Mouse (Mus musculus) forebrain, embryonic 13.5 days (tissue): ENCODE measurements around the gene Olfr90. TPM values are rescaled to one million over a fixed set of nuclear protein-coding genes. Genes with fewer than 3 reads are reported as not detected.

ENCODE experiments used
- ATAC-seq: fragments of 200-750 bp; cut with Nextera tagmentation; 2 replicates; pipeline ENCODE4 v1.8.0; 2017
- H3K27ac ChIP-seq: fragments of 300-500 bp; sonication (generic); 2 replicates; pipeline ENCODE4 v1.5.1; 2015; ENCODE audit warnings: inconsistent platforms, mild to moderate bottlenecking, moderate library complexity
- H3K27me3 ChIP-seq: fragments of 300-500 bp; sonication (generic); 2 replicates; pipeline ENCODE4 v1.6.1; 2015; ENCODE audit warnings: mild to moderate bottlenecking, inconsistent platforms
- H3K36me3 ChIP-seq: fragments of 300-500 bp; sonication (generic); 2 replicates; pipeline ENCODE4 v1.6.1; 2015; ENCODE audit warnings: mild to moderate bottlenecking, inconsistent platforms; ENCODE audit not compliant: poor library complexity, severe bottlenecking
- H3K4me1 ChIP-seq: fragments of 300-500 bp; sonication (generic); 2 replicates; pipeline ENCODE4 v1.6.1; 2015; ENCODE audit warnings: inconsistent platforms
- H3K4me2 ChIP-seq: fragments of 300-500 bp; sonication (generic); 2 replicates; pipeline ENCODE4 v1.6.1; 2015; ENCODE audit warnings: inconsistent platforms, mild to moderate bottlenecking, moderate library complexity
- H3K4me3 ChIP-seq: fragments of 300-500 bp; sonication (generic); 2 replicates; pipeline ENCODE4 v1.5.1; 2015; ENCODE audit warnings: mild to moderate bottlenecking, inconsistent platforms
- H3K9ac ChIP-seq: fragments of 300-500 bp; sonication (generic); 2 replicates; pipeline ENCODE4 v1.6.1; 2015; ENCODE audit warnings: mild to moderate bottlenecking, inconsistent platforms
- H3K9me3 ChIP-seq: fragments of 300-500 bp; sonication (generic); replicated peaks from 2 replicates; pipeline ENCODE4 v1.6.1; 2016; ENCODE audit warnings: inconsistent platforms
- WGBS: fragments of 180-500 bp; shearing (Covaris S2); methylation state at CpG from one replicate; pipeline ENCODE4 v1.1.7; 2015; 5-methylcytosine and 5-hydroxymethylcytosine counted together
- polyA plus RNA-seq: library from polyadenylated mRNA; unstranded; fragments of >200 nt; fragmentation: Nextera tagmentation; extraction: Ambion mirVana; gene quantifications from 2 replicates; pipeline ENCODE4 v1.2.1, GENCODE M21; 2015

The Olfr90 gene
- polyA plus RNA-seq, 1 experiment from 2014 or later: 0.10 TPM

DNA sequence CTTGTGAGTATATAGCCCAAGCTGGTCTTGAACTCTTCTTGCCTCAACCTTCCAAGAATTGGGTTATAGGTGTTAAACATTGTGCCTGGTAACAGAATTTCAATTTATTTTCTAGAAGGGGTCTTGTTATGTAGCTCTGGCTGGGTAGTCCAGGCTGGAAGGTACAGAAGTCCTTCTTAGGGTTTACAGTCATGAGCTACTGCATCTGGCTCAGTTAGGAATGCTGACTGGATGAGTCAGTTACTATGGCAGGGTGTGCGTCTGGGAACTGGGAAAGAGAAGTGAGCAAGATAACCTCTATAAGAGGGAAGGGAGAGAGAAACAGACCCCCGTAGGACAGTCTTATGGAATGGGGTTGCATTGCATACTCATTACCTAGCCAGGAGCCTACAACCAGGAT lies 12.5 kb downstream of the Olfr90 start:
- Histone ChIP-seq H3K9ac (no peak overlapping the region), H3K9me3 (no peaks in the 10 kb centered on the region), H3K4me2 (no peak overlapping the region), H3K27me3 (no peaks in the 10 kb centered on the region), H3K4me1 (peaks cover 39% of the 10 kb centered on the region), H3K27ac (no peak overlapping the region), H3K4me3 (no peak overlapping the region), H3K36me3 (peaks cover 61% of the 10 kb centered on the region)
- no peak for ATAC-seq
- WGBS: 88% methylated on average over 2 of the region's 2 CpGs

DNA sequence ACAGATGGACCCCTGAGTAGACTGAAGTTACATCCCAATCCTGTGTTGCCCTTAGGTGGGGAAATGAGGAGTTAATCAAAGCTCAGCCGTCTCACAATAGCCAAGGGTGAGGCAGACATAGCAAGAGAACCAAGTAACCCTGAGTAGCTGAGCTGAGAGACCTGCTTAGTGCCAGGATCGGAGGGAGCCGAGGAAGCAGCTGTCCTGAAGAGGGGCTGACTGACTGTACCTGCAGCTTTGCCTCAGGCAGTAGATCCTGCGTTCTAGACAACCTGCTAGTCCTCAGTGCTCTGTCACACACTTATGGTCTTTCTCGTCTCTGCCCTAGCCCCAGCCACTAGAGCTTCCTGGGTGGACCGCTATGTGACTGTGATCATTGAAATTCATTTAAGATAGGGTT lies 13.1 kb downstream of the Olfr90 start:
- Histone ChIP-seq H3K9ac (no peak overlapping the region), H3K9me3 (no peaks in the 10 kb centered on the region), H3K27ac (no peak overlapping the region), H3K4me3 (no peak overlapping the region), H3K36me3 (peaks cover 67% of the 10 kb centered on the region), H3K27me3 (no peaks in the 10 kb centered on the region), H3K4me2 (no peak overlapping the region), H3K4me1 (peaks cover 39% of the 10 kb centered on the region)
- 87% methylated on average over 6 of the region's 6 CpGs for WGBS
- ATAC-seq: no peak

DNA sequence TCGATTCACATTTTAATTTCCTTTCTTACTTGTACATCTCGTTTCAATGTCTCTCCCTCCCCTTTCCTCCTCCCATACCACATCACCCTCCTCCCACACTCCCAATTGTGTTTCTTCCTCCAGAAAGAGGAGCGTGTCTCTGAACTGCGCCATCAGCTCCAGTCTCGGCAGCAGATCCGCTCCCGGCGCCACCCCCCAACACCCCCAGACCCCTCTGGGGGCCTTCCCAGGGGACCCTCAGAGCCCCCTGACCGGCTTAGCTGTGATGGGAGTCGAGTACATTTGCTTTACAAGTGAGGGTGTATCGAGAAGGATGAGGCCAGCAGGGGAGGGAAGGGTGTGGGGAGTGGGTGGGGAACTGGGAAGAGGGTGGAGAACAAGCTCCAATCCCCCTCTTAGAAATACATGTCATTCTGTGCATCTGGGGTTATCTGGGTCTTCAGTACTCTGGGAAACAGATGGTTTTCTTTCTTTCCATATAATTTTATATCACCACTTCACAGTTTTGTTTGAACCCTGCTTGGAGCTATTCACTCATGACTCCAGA lies 15.5 kb downstream of the Olfr90 start:
- Histone ChIP-seq H3K27me3 (no peaks in the 10 kb centered on the region), H3K4me3 (no peak overlapping the region), H3K4me1 (peaks cover 16% of the 10 kb centered on the region), H3K27ac (peak overlapping the region; percentile 77), H3K36me3 (peaks cover 91% of the 10 kb centered on the region), H3K9ac (peak overlapping the region; percentile 47), H3K4me2 (peak overlapping the region; percentile 7; the same call in 1 of the 2 replicates), H3K9me3 (no peaks in the 10 kb centered on the region)
- 29% methylated on average over 11 of the region's 11 CpGs for WGBS
- peak; percentile 46 for ATAC-seq

DNA sequence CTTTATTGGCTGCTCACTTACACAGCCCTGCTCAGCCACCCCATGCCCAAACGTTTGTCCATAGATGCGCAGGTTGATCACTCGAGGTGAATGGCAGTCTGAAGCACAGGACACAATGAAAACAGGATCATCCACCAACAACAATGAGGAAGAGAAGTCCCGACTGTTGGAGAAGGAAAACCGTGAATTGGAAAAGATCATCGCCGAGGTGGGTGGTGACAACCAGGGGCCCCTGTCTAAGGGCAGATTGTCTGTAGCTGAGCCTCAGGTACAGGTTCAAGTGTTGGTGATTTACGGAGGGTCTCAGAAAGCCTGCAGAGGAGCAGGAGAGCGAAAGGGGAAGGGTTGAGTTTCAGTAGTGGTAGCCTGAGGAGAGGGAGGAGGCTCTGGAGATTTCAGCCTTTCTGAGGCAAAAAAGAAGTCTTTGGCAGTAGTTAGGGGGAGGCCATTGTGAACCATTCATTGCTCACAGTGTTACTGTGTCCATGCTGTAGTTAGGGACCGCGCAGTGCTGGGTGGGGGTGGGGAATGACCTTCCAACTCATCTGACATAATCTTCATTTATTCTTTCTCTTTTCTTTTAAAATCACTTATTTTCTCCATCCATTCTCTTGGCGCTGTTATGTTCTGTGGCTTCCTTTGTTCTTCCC lies 16.1 kb downstream of the Olfr90 start:
- H3K4me3 ChIP-seq: no peak overlapping the region
- peak; percentile 57 for ATAC-seq
- H3K4me1 ChIP-seq: peaks cover 16% of the 10 kb centered on the region
- 53% methylated on average over 12 of the region's 12 CpGs for WGBS
- H3K27me3 ChIP-seq: no peaks in the 10 kb centered on the region
- no peak overlapping the region for H3K4me2 ChIP-seq
- no peaks in the 10 kb centered on the region for H3K9me3 ChIP-seq
- peaks cover 97% of the 10 kb centered on the region for H3K36me3 ChIP-seq
- peak overlapping the region; percentile 77 for H3K27ac ChIP-seq
- H3K9ac ChIP-seq: no peak overlapping the region; the same call in 1 of the 2 replicates

DNA sequence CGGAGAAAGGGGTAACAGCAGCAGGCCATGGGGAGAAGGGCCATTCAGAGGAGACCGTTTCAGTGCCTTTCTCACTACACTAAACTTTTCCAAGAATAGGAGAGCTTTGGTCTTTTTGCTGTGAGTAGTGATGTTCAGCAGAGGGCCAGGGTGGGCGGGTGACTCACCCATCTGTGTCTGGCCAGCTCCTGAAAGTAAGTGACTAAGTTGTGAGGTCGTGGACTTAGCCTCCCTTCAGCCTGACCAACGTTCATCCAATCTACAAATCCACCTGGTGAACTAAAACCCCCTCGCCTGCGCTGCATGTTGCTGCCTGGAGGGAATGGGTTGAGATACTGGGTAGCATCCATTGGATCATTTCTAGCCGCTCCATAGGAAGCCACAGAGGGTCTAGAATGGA lies 18.2 kb downstream of the Olfr90 start:
- Histone ChIP-seq H3K4me2 (no peak overlapping the region), H3K4me1 (peaks cover 16% of the 10 kb centered on the region), H3K27me3 (no peaks in the 10 kb centered on the region), H3K27ac (no peak overlapping the region), H3K9me3 (no peaks in the 10 kb centered on the region), H3K9ac (no peak overlapping the region), H3K36me3 (peaks cover 99% of the 10 kb centered on the region), H3K4me3 (no peak overlapping the region)
- ATAC-seq: no peak
- WGBS: 93% methylated on average over 8 of the region's 8 CpGs

DNA sequence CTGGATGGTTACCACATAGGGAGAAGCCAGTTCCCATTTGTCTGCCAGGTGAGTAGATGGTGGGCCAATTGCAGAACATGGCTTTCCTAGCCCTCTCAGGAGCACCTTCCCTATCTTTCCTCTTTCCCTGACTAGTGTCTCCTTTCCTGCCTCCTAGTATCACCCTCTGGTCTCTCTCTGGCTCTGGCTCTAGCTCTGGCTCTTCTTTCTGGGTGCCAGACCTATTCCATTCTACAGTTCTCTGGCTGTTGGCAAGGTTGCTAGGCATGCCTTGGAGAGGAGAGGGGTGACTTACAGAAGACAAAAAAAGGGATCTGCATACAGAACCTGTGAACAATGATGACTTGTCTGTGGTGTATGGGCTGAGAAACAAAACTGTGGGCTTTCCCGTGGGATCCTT lies 20.4 kb downstream of the Olfr90 start:
- Histone ChIP-seq H3K4me2 (no peak overlapping the region), H3K9ac (no peak overlapping the region), H3K27ac (no peak overlapping the region), H3K4me1 (peaks cover 25% of the 10 kb centered on the region), H3K9me3 (no peaks in the 10 kb centered on the region), H3K36me3 (peaks cover 99% of the 10 kb centered on the region), H3K27me3 (no peaks in the 10 kb centered on the region), H3K4me3 (no peak overlapping the region)
- 91% methylated on average over 1 of the region's 1 CpGs for WGBS
- ATAC-seq: no peak

DNA sequence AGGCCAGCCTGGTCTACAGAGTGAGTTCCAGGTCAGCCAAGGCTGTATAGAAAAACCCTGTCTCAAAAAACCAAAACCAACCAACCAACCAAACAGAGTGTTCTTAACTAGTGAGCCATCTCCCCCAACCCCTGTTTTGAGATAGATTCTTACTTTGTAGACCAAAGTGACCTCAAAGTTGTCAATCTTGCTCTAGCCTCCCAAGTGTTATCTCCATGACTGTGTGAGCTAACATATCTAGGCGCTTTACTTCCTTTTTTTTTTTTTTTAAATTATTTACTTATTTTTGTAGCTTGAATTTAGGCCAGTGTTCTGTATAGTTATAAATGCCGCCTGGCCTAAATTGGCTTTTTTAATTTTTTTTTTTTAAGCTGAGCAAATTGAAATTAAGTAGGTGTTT lies 22.3 kb downstream of the Olfr90 start:
- Histone ChIP-seq H3K9me3 (no peaks in the 10 kb centered on the region), H3K4me2 (no peak overlapping the region), H3K4me1 (peaks cover 27% of the 10 kb centered on the region), H3K36me3 (peaks cover 99% of the 10 kb centered on the region), H3K4me3 (no peak overlapping the region), H3K27ac (no peak overlapping the region), H3K9ac (no peak overlapping the region), H3K27me3 (no peaks in the 10 kb centered on the region)
- 94% methylated on average over 2 of the region's 2 CpGs for WGBS
- no peak for ATAC-seq

DNA sequence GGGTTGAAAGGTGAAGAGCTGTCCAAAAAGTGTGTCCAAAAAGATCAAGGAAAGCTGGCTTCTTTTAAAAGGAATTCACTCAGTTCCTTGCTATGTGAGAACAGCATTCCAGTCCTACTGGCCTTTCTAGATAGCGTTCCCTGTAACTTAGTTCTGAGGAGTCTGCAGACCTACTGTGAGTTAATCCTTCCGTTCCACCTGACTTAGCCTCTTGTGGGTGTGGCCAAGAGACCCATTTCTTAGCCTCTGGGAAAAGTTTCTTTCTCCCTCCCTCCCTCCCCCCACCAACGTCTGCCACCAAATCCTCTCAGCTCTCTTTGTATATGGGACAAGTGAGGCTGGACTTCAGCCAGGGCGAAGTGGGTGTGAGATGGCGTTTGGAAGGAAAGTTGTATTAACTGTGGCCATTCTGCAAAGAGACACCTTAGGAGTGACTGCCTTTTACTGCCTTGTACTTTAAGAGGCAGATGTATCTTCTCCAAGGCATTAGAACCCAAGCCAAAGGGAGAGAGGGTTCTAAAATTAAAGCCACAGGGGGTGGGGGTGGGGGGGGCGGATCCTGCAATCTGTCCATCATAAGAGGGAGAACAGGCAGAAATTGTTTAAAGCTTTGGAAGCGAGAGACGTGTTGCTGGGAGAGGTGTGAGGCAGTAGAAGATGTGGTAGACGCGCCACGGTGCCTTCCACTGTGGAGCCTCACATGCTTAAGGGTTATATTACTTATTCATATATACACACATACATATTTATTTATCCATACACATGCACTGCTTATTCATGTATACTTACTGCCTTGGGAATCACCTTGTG lies 24.4 kb downstream of the Olfr90 start:
- no peaks in the 10 kb centered on the region for H3K27me3 ChIP-seq
- H3K9me3 ChIP-seq: no peaks in the 10 kb centered on the region
- H3K4me1 ChIP-seq: peaks cover 27% of the 10 kb centered on the region
- 0 out of 2 replicates have a peak, but pooled peaks have one; percentile 37 for ATAC-seq
- H3K4me3 ChIP-seq: no peak overlapping the region
- no peak overlapping the region for H3K4me2 ChIP-seq
- H3K9ac ChIP-seq: no peak overlapping the region
- peaks cover 99% of the 10 kb centered on the region for H3K36me3 ChIP-seq
- no peak overlapping the region for H3K27ac ChIP-seq
- WGBS: 45% methylated on average over 11 of the region's 11 CpGs

DNA sequence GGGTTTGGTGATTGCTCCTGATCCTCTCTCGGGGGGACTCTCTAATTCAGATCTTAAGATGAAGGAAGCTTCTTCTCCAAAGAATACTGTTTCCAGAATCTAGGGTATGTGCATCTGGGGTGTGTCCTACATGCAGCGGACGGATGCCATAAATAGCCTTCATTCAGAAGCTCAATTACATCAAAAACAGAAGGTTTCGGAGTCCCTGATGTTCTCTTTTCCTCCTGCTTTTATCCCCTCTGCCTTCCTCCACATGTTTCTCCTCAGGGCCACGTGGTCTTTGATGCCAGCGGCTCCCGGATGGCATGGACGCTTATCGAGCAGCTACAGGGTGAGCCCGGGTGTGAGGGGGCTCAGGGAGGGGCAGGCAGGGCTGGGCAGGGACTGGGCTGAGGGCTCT lies 25.2 kb downstream of the Olfr90 start:
- Histone ChIP-seq H3K9ac (no peak overlapping the region), H3K4me3 (no peak overlapping the region), H3K27me3 (no peaks in the 10 kb centered on the region), H3K4me2 (no peak overlapping the region), H3K27ac (no peak overlapping the region), H3K36me3 (peaks cover 98% of the 10 kb centered on the region), H3K9me3 (no peaks in the 10 kb centered on the region), H3K4me1 (peaks cover 27% of the 10 kb centered on the region)
- 63% methylated on average over 10 of the region's 10 CpGs for WGBS
- no peak for ATAC-seq

DNA sequence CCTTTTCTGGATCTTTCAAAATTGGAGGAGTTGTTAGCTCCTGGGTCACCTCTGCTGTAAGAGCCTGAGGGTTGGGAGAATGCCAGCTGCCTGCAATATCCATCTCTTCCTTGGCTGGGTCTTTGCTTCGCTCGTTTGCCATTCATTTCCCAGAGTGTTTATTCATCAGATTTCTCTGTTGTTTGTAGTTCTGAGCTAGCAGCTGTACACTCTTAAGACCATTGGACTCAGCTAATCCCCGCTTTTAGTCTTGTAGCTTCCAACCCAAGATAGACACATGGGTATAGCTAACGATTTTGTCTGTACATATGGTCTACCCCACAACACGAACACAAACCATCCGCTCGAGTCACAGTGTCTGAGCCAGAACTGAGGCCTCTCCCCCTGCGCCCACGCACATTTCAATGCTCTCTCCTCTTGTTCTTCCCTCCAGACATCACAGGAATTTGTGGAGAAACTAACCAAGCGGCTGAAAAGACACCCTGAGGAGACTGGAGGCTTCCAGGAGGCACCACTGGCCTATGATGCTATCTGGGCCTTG lies 26.1 kb downstream of the Olfr90 start:
- H3K4me3 ChIP-seq: no peak overlapping the region
- H3K27me3 ChIP-seq: no peaks in the 10 kb centered on the region
- 64% methylated on average over 10 of the region's 10 CpGs for WGBS
- no peak overlapping the region for H3K9ac ChIP-seq
- H3K4me1 ChIP-seq: peaks cover 27% of the 10 kb centered on the region
- 0 out of 2 replicates have a peak, but pooled peaks have one; percentile 25 for ATAC-seq
- no peaks in the 10 kb centered on the region for H3K9me3 ChIP-seq
- peaks cover 94% of the 10 kb centered on the region for H3K36me3 ChIP-seq
- peak overlapping the region; percentile 25; the same call in 1 of the 2 replicates for H3K27ac ChIP-seq
- no peak overlapping the region for H3K4me2 ChIP-seq

DNA sequence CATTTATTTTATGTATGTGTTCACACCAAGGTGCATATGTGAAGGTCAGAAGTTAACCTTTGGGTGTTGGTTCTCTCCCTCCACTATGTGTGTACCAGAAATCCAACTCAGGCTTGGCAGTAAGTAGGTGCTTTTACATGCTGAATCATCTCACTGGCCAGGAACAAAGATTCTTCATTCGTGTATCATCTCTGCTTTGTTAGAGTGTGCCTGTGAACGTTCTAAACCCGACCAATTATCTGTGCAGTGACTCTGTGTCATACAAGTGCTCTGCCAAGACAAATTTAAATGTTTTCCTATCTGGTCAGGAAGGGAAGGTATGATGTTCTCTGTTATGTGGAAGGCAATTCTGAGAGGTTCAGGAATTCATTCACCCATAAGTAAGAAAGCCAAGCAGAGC lies 26.9 kb downstream of the Olfr90 start:
- H3K27me3 ChIP-seq: no peaks in the 10 kb centered on the region
- ATAC-seq: no peak
- 39% methylated on average over 3 of the region's 3 CpGs for WGBS
- no peak overlapping the region for H3K4me2 ChIP-seq
- H3K36me3 ChIP-seq: peaks cover 93% of the 10 kb centered on the region
- peaks cover 32% of the 10 kb centered on the region for H3K4me1 ChIP-seq
- H3K9me3 ChIP-seq: no peaks in the 10 kb centered on the region
- no peak overlapping the region for H3K4me3 ChIP-seq
- peak overlapping the region; percentile 25; the same call in 1 of the 2 replicates for H3K27ac ChIP-seq
- no peak overlapping the region for H3K9ac ChIP-seq

DNA sequence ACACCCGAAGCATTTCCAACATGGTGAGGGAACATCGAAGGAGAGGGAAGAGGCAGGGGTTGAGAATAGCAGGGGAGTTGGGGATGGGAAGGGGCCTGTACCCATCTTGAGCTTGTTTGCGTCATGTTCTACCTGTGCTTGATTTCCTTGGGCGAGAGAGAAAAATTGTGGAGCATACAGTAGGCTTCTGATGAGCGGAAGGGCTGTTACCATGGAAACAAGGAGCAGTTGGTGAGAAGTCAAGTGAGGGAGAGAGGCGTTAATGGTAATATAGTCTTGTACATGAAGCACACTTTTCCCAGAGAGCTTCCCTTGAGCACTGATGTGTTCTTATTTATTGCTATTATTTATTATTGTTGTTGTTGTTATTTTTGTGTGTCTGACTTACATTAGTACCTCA lies 31.3 kb downstream of the Olfr90 start:
- Histone ChIP-seq H3K4me3 (no peak overlapping the region), H3K9me3 (no peaks in the 10 kb centered on the region), H3K9ac (no peak overlapping the region), H3K36me3 (peaks cover 83% of the 10 kb centered on the region), H3K27me3 (no peaks in the 10 kb centered on the region), H3K27ac (no peak overlapping the region), H3K4me1 (peaks cover 25% of the 10 kb centered on the region), H3K4me2 (no peak overlapping the region)
- 86% methylated on average over 6 of the region's 6 CpGs for WGBS
- ATAC-seq: peak; percentile 54; the same call in 1 of the 2 replicates
